Mouse (Mus musculus) stomach, postnatal 0 days (tissue): ENCODE measurements around the gene Chn1. TPM values are rescaled to one million over a fixed set of nuclear protein-coding genes. Genes with fewer than 3 reads are reported as not detected.
A peak's percentile ranks its signal among the peaks of the same experiment; 100 is the strongest.

Experiments
- ATAC-seq: fragments of 200-750 bp; cut with Nextera tagmentation; 2 replicates; pipeline ENCODE4 v1.8.0; 2017; ENCODE audit not compliant: low FRiP score, low TSS enrichment
- DNase-seq: peaks from one replicate; pipeline ENCODE4 v3.0.0-alpha.2; 2016; ENCODE audit warnings: low spot score
- H3K27ac ChIP-seq: fragments of 300-500 bp; sonication (generic); replicated peaks from 2 replicates; pipeline ENCODE4 v1.5.1; 2014; ENCODE audit warnings: mild to moderate bottlenecking, control low read depth
- H3K27me3 ChIP-seq: fragments of 300-500 bp; sonication (generic); 2 replicates; pipeline ENCODE4 v1.6.1; 2014; ENCODE audit warnings: low read length; ENCODE audit not compliant: control insufficient read depth, insufficient read depth
- H3K36me3 ChIP-seq: fragments of 300-500 bp; sonication (generic); 2 replicates; pipeline ENCODE4 v1.6.1; 2014; ENCODE audit warnings: low read length, mixed read lengths; ENCODE audit not compliant: control insufficient read depth, insufficient read depth
- H3K4me1 ChIP-seq: fragments of 300-500 bp; sonication (generic); replicated peaks from 2 replicates; pipeline ENCODE4 v1.6.1; 2014; ENCODE audit warnings: antibody characterized with exemption; ENCODE audit not compliant: control insufficient read depth, insufficient read depth
- H3K4me2 ChIP-seq: fragments of 300-500 bp; sonication (generic); replicated peaks from 2 replicates; pipeline ENCODE4 v1.6.1; 2014; ENCODE audit warnings: low read depth, mild to moderate bottlenecking, control low read depth, moderate library complexity
- H3K4me3 ChIP-seq: fragments of 300-500 bp; sonication (generic); 2 replicates; pipeline ENCODE4 v1.5.1; 2014; ENCODE audit warnings: low read depth, low read length, control low read depth
- H3K9ac ChIP-seq: fragments of 300-500 bp; sonication (generic); 2 replicates; pipeline ENCODE4 v1.6.1; 2014; ENCODE audit warnings: mild to moderate bottlenecking, low read length, control low read depth, mixed read lengths
- H3K9me3 ChIP-seq: fragments of 300-500 bp; sonication (generic); 2 replicates; pipeline ENCODE4 v1.6.1; 2016; ENCODE audit warnings: low read length; ENCODE audit not compliant: control insufficient read depth
- CTCF ChIP-seq: IDR thresholded peaks from 2 replicates; pipeline ENCODE4 v1.5.1; 2016; ENCODE audit warnings: antibody characterized with exemption, low read depth, mild to moderate bottlenecking, moderate library complexity
- EP300 ChIP-seq: optimal IDR thresholded peaks from 2 replicates; pipeline ENCODE3; 2016; ENCODE audit warnings: antibody characterized with exemption
- WGBS: fragments of 180-500 bp; shearing (Covaris S2); extraction: QIAGEN DNeasy Blood & Tissue Kit; methylation state at CpG from one replicate; pipeline ENCODE4 v1.1.7; 2014; 5-methylcytosine and 5-hydroxymethylcytosine counted together
- polyA plus RNA-seq: library from polyadenylated mRNA; unstranded; fragments of >200 nt; fragmentation: Nextera tagmentation; extraction: Ambion mirVana; gene quantifications from 2 replicates; pipeline ENCODE4 v1.2.1, GENCODE M21; 2015

Chn1 gene
- polyA plus RNA-seq, 1 experiment from 2014 or later: 7.4 TPM

GRCm38 (mm10) chr2:73584645-73585346 lies 190.3 kb downstream of the Chn1 start:
- H3K9ac ChIP-seq: peak overlapping the region; percentile 41
- DNase-seq: peak; percentile 89
- peak overlapping the region; percentile 61; the same call in 1 of the 2 replicates for H3K27ac ChIP-seq
- H3K27me3 ChIP-seq: no peaks in the 10 kb centered on the region
- H3K4me2 ChIP-seq: peak overlapping the region; percentile 66
- H3K36me3 ChIP-seq: no peaks in the 10 kb centered on the region
- no peak for TF ChIP-seq EP300
- peak; percentile 75 for TF ChIP-seq CTCF
- peak overlapping the region; percentile 49 for H3K4me3 ChIP-seq
- under 1% methylated on average over 15 of the region's 18 CpGs for WGBS
- H3K9me3 ChIP-seq: no peaks in the 10 kb centered on the region
- peak; percentile 90 for ATAC-seq
- no peaks in the 10 kb centered on the region for H3K4me1 ChIP-seq

- Histone ChIP-seq H3K9me3 (no peaks in the 10 kb centered on the region), H3K4me2 (no peak overlapping the region), H3K27ac (no peak overlapping the region), H3K4me3 (no peak overlapping the region), H3K9ac (no peak overlapping the region), H3K36me3 (no peaks in the 10 kb centered on the region), H3K27me3 (no peaks in the 10 kb centered on the region), H3K4me1 (no peaks in the 10 kb centered on the region)
- ATAC-seq (no peak), DNase-seq (no peak)
- WGBS: 87% methylated on average over 5 of the region's 5 CpGs
- no peak for TF ChIP-seq CTCF
- no peak for TF ChIP-seq EP300
Measured at GRCm38 (mm10) chr2:73580720-73581119, 194.4 kb downstream of the Chn1 start.

GRCm38 (mm10) chr2:73580166-73580565 lies 195.0 kb downstream of the Chn1 start, which contains the start of gene Chrna1:
TSS of gene Chrna1 (minus strand) at chr2:73580338.
- H3K36me3 ChIP-seq: no peaks in the 10 kb centered on the region
- no peak for TF ChIP-seq EP300
- no peak for TF ChIP-seq CTCF
- ATAC-seq (no peak), DNase-seq (no peak)
- no peak within 1 kb of the TSS for H3K9ac ChIP-seq
- no peak within 1 kb of the TSS for H3K4me3 ChIP-seq
- H3K4me2 ChIP-seq: no peak within 1 kb of the TSS
- H3K9me3 ChIP-seq: no peaks in the 10 kb centered on the region
- no peak within 1 kb of the TSS for H3K27ac ChIP-seq
- WGBS: 86% methylated on average over 9 of the region's 9 CpGs
- H3K27me3 ChIP-seq: no peaks in the 10 kb centered on the region
- no peaks in the 10 kb centered on the region for H3K4me1 ChIP-seq

GRCm38 (mm10) chr2:73579168-73579567 lies 196.0 kb downstream of the Chn1 start:
- H3K4me2 ChIP-seq: no peak overlapping the region
- no peak for ATAC-seq
- H3K27ac ChIP-seq: no peak overlapping the region
- no peaks in the 10 kb centered on the region for H3K9me3 ChIP-seq
- no peaks in the 10 kb centered on the region for H3K36me3 ChIP-seq
- H3K4me3 ChIP-seq: no peak overlapping the region
- H3K9ac ChIP-seq: no peak overlapping the region
- WGBS: 41% methylated on average over 5 of the region's 5 CpGs
- DNase-seq: no peak
- no peaks in the 10 kb centered on the region for H3K27me3 ChIP-seq
- TF ChIP-seq CTCF (no peak), EP300 (no peak)
- no peaks in the 10 kb centered on the region for H3K4me1 ChIP-seq

GRCm38 (mm10) chr2:73574418-73574817 lies 200.7 kb downstream of the Chn1 start:
- TF ChIP-seq EP300 (no peak), CTCF (no peak)
- no peak overlapping the region for H3K9ac ChIP-seq
- no peak overlapping the region for H3K27ac ChIP-seq
- ATAC-seq (no peak), DNase-seq (no peak)
- 82% methylated on average over 6 of the region's 6 CpGs for WGBS
- no peak overlapping the region for H3K4me2 ChIP-seq
- H3K4me1 ChIP-seq: no peaks in the 10 kb centered on the region
- no peaks in the 10 kb centered on the region for H3K27me3 ChIP-seq
- no peak overlapping the region for H3K4me3 ChIP-seq
- no peaks in the 10 kb centered on the region for H3K9me3 ChIP-seq
- no peaks in the 10 kb centered on the region for H3K36me3 ChIP-seq

- no peak overlapping the region for H3K4me3 ChIP-seq
- no peak overlapping the region for H3K27ac ChIP-seq
- H3K27me3 ChIP-seq: no peaks in the 10 kb centered on the region
- DNase-seq (no peak), ATAC-seq (no peak)
- H3K9me3 ChIP-seq: no peaks in the 10 kb centered on the region
- no peaks in the 10 kb centered on the region for H3K4me1 ChIP-seq
- WGBS: 87% methylated on average over 4 of the region's 4 CpGs
- no peak for TF ChIP-seq CTCF
- no peak for TF ChIP-seq EP300
- H3K9ac ChIP-seq: no peak overlapping the region
- H3K4me2 ChIP-seq: no peak overlapping the region
- H3K36me3 ChIP-seq: no peaks in the 10 kb centered on the region
Measured at GRCm38 (mm10) chr2:73573556-73573955, 201.6 kb downstream of the Chn1 start.
